ENCODE assay signal across 14 mouse cellular contexts in genomic region chr14:51987177-51987576, GRCm38 (mm10). TPM values are rescaled to one million over a fixed set of nuclear protein-coding genes. Genes with fewer than 3 reads are reported as not detected.
DNase-seq lines count a peak whose midpoint lies in the region; ATAC-seq lines count a peak whose summit lies in the region.
"Had no signal": no experiment of that assay in that cellular context is flagged by ENCODE, and none has a peak within 500 bp of the region (broad histone marks: within the 10 kb centered on the region; RNA-seq: fewer than 3 reads in every experiment).

No protein-coding gene starts in this region.

- no peak for DNase-seq in heart, postnatal 25 days (ENCODE audit: low spot score)
- DNase-seq in thymus, postnatal 4 days: peak; percentile 13
- no peak for DNase-seq in thymus, adult 18-20 months
- DNase-seq in liver: peak; percentile 64
- no peak for DNase-seq in urinary bladder, postnatal 4 days (ENCODE audit: low spot score in 2 of 2)
- no peak for DNase-seq in right cerebral cortex, adult 2 months (ENCODE audit: low spot score in 2 of 2)
- DNase-seq: cerebellum, adult 9-11 months had no signal

- H3K36me3 ChIP-seq in heart, embryonic 16.5 days (ENCODE audit: control insufficient read depth, insufficient read depth): peaks cover 37% of the 10 kb centered on the region
- H3K36me3 ChIP-seq in forebrain, embryonic 13.5 days (ENCODE audit: poor library complexity, severe bottlenecking): peaks cover 50% of the 10 kb centered on the region

- H3K4me1 ChIP-seq in heart, embryonic 16.5 days (ENCODE audit: control insufficient read depth, insufficient read depth, low read length): peaks cover 21% of the 10 kb centered on the region
- peaks cover 32% of the 10 kb centered on the region for H3K4me1 ChIP-seq in forebrain, embryonic 13.5 days

- no peak overlapping the region for H3K4me3 ChIP-seq in heart, embryonic 16.5 days (ENCODE audit: low read length)
- no peak overlapping the region for H3K4me3 ChIP-seq in forebrain, embryonic 13.5 days

- WGBS in heart, embryonic 16.5 days: 83% methylated on average over 6 of the region's 6 CpGs
- WGBS in forebrain, embryonic 13.5 days: 99% methylated on average over 6 of the region's 6 CpGs

- H3K27ac ChIP-seq in heart, embryonic 16.5 days (ENCODE audit: low read length): no peak overlapping the region
- H3K27ac ChIP-seq in forebrain, embryonic 13.5 days: no peak overlapping the region

- intact Hi-C loops in heart, postnatal 25 days (cut with DNase I): no loop called here

- no peak for ATAC-seq in heart, embryonic 16.5 days (replicated peaks; ENCODE audit: extremely low read depth, insufficient read depth, low FRiP score)
- no peak for ATAC-seq in forebrain, embryonic 13.5 days

- H3K27me3 ChIP-seq in heart, embryonic 16.5 days (ENCODE audit: control insufficient read depth, insufficient read depth, low read length): no peaks in the 10 kb centered on the region
- H3K27me3 ChIP-seq in forebrain, embryonic 13.5 days: no peaks in the 10 kb centered on the region
- H3K27me3 ChIP-seq: kidney, embryonic 15.5 days had no signal

- no peaks in the 10 kb centered on the region for H3K9me3 ChIP-seq in heart, embryonic 16.5 days (replicated peaks; ENCODE audit: control insufficient read depth, low read length)
- H3K9me3 ChIP-seq in forebrain, embryonic 13.5 days (replicated peaks): no peaks in the 10 kb centered on the region
- H3K9me3 ChIP-seq: forebrain, embryonic 10.5 days; kidney, embryonic 15.5 days had no signal

- H3K4me2 ChIP-seq in heart, embryonic 16.5 days (ENCODE audit: low read depth, low read length): no peak overlapping the region
- no peak overlapping the region for H3K4me2 ChIP-seq in forebrain, embryonic 13.5 days

- 0 out of 2 replicates have a peak overlapping the region, but pooled peaks have one; percentile 42 for H3K9ac ChIP-seq in heart, embryonic 16.5 days (ENCODE audit: low read length)
- H3K9ac ChIP-seq in forebrain, embryonic 13.5 days: no peak overlapping the region

RNA-seq across cellular contexts. Expression of gene Arhgef40, which starts 2.7 kb away (rescaled TPM):
- polyA plus RNA-seq in heart, embryonic 16.5 days (2015; fragmentation: Nextera tagmentation; extraction: Ambion mirVana): 45.8 and 65.1 TPM in 2 replicates
- 10 to 100 TPM; 31.2 to 41.2 TPM for total RNA-seq in heart, postnatal 25 days (2021)
- polyA plus RNA-seq in forebrain, embryonic 13.5 days (2015; fragmentation: Nextera tagmentation; extraction: Ambion mirVana): 75.9 and 84.7 TPM in 2 replicates

RNA-seq across cellular contexts. Expression of gene Tmem253, which starts 28.3 kb away (rescaled TPM):
- polyA plus RNA-seq in heart, embryonic 16.5 days (2015; fragmentation: Nextera tagmentation; extraction: Ambion mirVana): 0.67 and 1.3 TPM in 2 replicates
- 1 to 10 TPM; 3.3 to 3.9 TPM for total RNA-seq in heart, postnatal 25 days (2021)
- 0.63 and 0.96 TPM in 2 replicates for polyA plus RNA-seq in forebrain, embryonic 13.5 days (2015; fragmentation: Nextera tagmentation; extraction: Ambion mirVana)
- total RNA-seq: midbrain, postnatal 0 days had no signal

RNA-seq across cellular contexts. Expression of gene Zfp219, which starts 33.4 kb away (rescaled TPM):
- 18.7 and 19.7 TPM in 2 replicates for polyA plus RNA-seq in heart, embryonic 16.5 days (2015; fragmentation: Nextera tagmentation; extraction: Ambion mirVana)
- total RNA-seq in heart, postnatal 25 days (2021): 10 to 100 TPM; 24.8 to 29.0 TPM
- polyA plus RNA-seq in forebrain, embryonic 13.5 days (2015; fragmentation: Nextera tagmentation; extraction: Ambion mirVana): 52.3 and 58.6 TPM in 2 replicates

RNA-seq across cellular contexts. Expression of gene Olfr221, which starts 55.1 kb away (rescaled TPM):
- polyA plus RNA-seq in heart, embryonic 16.5 days (2015; fragmentation: Nextera tagmentation; extraction: Ambion mirVana): not detected in 2 replicates
- total RNA-seq in heart, postnatal 25 days (2021): not detected
- not detected in 2 replicates for polyA plus RNA-seq in forebrain, embryonic 13.5 days (2015; fragmentation: Nextera tagmentation; extraction: Ambion mirVana)
- total RNA-seq: gastrocnemius, postnatal 4 days; left cerebral cortex, postnatal 14 days; midbrain, postnatal 0 days had no signal
- polyA plus RNA-seq: forebrain, embryonic 10.5 days; kidney, embryonic 15.5 days; midbrain, postnatal 0 days had no signal

Comparison
In these comparisons a context has a peak if more than half of its experiments do, and no peak if none do; other contexts are left out.
1. DNase-seq: peak in thymus, postnatal 4 days (single experiment) and liver (single experiment); none in heart, postnatal 25 days (single experiment), thymus, adult 18-20 months (0 of 2), urinary bladder, postnatal 4 days (0 of 2) and right cerebral cortex, adult 2 months (0 of 2).